Mouse (Mus musculus) embryonic fibroblast, embryonic 13.5 days (primary cell): ENCODE results near the gene Gm17018.

Source experiments
- CTCF ChIP-seq: IDR thresholded peaks from 2 replicates; pipeline ENCODE4 v1.5.1; 2011; ENCODE audit warnings: mild to moderate bottlenecking, control low read depth, low read length, moderate library complexity, borderline replicate concordance; ENCODE audit not compliant: insufficient read depth
- POLR2A ChIP-seq: IDR thresholded peaks from 2 replicates; pipeline ENCODE4 v1.6.1; 2011; ENCODE audit warnings: low read depth, mild to moderate bottlenecking, control low read depth, low read length, moderate library complexity

GRCm38 (mm10) chr19:45529294-45529693 is 31.1 kb upstream of the Gm17018 start:
- TF ChIP-seq CTCF (no peak), POLR2A (no peak)
